Mouse (Mus musculus): ENCODE measurements around the gene Ubac1.
A peak's percentile ranks its signal among the peaks of the same experiment; 100 is the strongest.

Gene Ubac1

GRCm38 (mm10) chr2:26024138-26025075 is 2.9 kb upstream of the Ubac1 start:
- DNase-seq (ENCODE audit: low read depth, low spot score): peak; percentile 58

DNA sequence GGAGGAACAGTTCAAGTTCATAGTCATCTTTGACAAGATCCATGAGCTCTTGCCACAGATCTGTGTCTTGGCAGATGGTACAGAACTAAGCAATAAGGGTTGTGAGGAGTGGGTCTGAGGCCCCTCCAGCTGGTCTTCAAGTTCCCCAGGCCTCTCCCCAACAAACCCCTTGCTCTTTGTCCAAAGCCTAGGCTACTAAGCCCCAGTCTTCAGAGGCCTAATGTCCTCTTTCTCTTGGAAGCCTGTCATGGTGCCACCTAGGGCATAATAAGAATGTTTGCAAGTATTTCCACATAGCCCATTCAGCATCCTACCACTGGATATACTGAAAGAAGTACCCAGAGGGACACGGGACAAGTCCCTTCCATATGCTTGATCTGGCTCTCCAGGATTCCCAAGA is 1.1 kb upstream of the Ubac1 start:
- no peak for DNase-seq (ENCODE audit: low read depth, low spot score)

DNA sequence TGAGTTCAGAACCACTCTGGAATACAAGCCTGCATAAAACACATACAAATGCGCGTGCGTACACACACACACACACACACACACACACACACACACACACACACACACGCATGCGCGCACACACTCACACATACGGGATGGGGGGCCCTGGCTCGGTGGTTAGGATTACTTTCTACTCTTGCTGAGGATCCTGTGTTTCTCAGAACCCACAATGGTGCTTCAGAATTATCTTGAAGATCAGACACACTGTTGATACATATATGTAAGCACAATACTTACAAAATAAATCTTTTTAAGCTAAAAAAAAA is 665 bp upstream of the Ubac1 start:
- no peak for DNase-seq (ENCODE audit: low read depth, low spot score)

DNA sequence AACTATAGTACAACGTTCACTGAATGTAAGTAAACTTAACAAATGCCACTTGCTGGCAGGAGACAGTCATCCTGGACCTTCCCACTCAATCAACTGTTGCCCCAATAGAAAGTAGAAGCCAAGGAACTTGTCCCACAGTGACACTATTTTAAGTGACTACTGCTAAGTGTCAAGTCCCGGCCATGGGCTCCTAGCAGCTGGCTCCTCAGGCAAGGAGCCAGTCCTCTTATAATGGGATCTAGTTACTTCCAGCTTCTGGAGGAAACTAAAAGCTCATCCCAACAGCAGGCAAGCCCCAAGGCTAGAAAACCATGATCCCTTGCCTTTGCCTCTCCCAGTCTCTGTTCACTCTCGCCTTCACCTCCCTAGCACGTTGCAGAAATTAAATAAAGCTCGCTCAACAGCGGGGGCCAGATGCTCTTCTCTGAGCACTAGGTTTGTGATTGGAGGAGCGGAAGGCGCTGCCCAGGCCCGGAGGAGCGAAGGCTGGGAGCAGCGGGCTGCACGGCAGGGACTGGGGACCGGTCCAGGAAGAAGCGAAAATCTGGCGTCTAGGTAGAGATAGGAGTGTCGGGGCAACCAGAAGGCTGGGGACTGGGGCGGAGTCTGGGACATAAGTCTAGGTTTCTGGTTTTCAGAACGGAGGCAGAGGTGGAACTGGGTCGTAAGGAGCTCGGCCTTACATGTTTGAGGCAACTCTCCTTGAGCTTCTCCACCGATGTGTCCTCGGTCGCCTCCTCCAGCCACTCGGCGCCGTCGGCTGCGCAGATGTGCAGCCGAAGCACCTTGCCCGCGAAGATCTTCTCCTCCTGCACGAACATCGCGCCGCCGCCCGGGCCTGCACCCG is 610 bp downstream of the Ubac1 start:
- DNase-seq (ENCODE audit: low read depth, low spot score): peak; percentile 11

- DNase-seq (ENCODE audit: low read depth, low spot score): no peak
Observed at GRCm38 (mm10) chr2:26019923-26020322, 1.6 kb downstream of the Ubac1 start.

GRCm38 (mm10) chr2:26017326-26017725 is 4.2 kb downstream of the Ubac1 start:
- no peak for DNase-seq (ENCODE audit: low read depth, low spot score)

DNA sequence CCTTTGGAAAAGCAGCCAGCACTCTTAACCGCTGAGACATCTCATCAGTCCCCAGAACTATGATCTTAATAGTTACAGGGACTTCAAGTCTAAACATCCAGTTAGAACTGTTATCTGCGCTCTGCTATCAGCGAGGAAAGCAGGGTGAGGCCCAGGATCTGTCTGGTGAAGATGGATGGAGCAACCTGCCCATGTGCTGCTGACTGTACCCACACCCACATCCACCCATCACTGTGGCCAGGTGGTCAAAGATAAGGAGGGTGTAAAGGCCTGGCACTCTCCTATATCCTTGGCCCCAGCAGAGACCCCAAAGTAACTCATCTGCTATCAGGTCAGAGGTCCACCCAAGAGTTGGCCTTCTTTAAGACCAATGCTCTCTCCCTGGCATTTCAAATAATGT is 7.9 kb downstream of the Ubac1 start:
- no peak for DNase-seq (ENCODE audit: low read depth, low spot score)

GRCm38 (mm10) chr2:26011420-26011819 is 10.1 kb downstream of the Ubac1 start:
- DNase-seq (ENCODE audit: low read depth, low spot score): no peak

DNA sequence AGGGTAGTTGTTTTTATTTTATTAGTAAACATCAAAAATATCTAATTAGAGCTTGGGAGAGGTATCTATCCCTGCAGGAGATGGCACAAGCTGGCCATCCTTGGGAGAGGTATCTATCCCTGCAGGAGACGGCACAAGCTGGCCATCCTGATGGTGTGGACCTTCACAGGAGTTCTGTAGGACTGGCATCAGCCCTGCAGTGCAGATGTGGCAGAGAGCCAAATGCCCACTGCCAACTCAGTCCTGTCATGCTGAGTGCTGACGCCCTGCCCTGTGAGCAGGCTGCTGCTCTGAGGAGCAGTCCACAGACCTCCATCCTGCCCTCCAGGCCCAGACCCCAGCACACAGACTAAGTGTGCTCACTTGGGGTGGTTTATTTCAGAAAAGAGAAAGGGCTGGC is 19.5 kb downstream of the Ubac1 start:
- no peak for DNase-seq (ENCODE audit: low read depth, low spot score)

- no peak for DNase-seq (ENCODE audit: low read depth, low spot score)
Observed at GRCm38 (mm10) chr2:26001136-26001535, 20.4 kb downstream of the Ubac1 start.

DNA sequence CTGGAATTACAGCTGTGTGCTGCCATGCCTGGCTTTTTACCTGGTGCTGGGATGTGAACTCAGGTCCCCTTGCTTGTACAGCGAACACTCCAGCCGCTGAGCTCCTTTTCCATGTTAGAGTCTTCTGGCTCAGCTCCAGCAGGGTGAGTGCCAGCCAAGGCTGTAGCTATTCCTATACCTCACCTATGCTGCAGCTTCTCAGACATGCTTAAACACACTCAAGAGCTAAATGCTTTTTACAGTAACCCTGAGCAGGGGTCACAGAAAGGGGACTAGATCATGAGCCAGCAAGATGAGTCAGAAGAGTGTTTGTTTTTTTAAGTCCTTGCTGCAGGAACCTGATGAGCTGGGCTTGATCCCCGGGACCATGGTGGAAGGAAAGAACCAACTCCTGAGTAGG is 23.8 kb downstream of the Ubac1 start:
- DNase-seq (ENCODE audit: low read depth, low spot score): no peak

DNA sequence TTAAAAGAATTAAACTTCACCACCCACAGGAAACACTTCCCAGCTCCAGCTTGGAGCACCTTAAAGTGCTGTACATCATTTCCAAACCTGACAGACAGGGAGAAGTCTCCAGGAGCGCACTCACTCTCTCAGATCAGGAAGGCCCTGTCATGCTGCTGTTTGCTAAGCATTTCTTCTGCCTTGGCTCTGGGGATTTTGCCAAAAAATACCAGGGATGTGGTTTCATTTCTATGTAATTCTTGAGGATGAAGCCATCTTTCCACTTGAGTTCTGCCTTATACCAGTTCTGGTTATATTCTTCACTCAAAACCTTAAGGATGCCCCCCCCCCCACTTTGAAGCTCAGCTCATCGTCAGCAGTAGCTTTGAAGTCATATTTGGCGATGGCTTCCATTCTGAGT is 26.8 kb downstream of the Ubac1 start:
- no peak for DNase-seq (ENCODE audit: low read depth, low spot score)

DNA sequence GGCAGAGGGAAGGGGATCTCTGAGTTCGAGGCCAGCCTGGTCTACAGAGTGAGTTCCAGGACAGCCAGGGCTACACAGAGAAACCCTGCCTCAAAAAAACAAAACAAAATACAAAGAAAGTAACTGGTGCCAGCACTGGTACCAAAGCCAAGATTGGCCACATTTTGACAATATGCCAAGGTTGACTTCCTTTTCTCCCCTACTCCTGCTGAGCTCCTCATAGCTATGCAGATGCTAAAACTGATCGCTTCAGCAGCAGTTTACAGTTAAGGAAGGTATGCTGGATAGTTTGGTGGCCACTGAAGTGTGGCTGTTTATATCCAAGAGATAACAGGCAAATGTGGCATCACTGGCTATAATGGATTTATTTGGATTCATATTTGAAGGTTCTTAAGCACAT is 29.3 kb downstream of the Ubac1 start:
- no peak for DNase-seq (ENCODE audit: low read depth, low spot score)

DNA sequence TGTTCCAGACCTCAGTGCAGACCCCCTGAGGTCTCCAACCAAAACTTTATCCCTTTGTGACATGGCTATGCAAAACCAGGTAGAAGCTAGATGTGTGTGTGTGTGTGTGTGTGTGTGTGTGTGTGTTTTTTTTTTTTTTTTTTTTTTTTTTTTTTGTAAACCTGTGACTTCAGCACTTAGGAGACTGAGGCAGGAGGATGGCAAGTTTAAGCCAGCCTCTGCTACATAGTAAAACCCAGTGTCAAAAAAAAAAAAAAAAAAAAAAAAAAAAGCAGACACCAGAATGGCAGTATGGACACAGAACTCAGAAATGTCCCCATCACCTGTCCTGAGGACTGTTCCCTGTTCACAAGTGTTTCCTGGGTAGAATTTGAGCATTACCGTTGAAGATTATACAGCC is 31.9 kb downstream of the Ubac1 start:
- DNase-seq (ENCODE audit: low read depth, low spot score): no peak

DNA sequence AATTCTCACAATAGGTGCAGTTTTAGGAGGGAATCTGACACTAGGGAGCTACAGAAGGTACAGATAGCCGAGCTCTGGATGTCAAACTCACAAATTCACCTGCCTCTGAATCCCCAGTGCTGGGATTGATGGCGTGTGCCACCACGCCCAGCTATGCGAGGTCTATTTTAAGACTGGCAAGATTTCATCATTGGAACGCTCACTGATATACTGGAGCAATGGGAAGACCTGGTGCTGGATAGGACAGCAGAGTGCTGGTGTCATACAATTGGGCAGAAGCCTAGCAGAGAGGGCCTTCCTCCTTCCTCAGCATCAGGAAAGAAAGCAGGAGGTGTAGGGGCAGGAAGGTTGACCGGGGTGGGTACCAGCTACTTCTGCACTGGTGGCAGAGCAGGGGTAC is 33.7 kb downstream of the Ubac1 start:
- DNase-seq (ENCODE audit: low read depth, low spot score): no peak

DNA sequence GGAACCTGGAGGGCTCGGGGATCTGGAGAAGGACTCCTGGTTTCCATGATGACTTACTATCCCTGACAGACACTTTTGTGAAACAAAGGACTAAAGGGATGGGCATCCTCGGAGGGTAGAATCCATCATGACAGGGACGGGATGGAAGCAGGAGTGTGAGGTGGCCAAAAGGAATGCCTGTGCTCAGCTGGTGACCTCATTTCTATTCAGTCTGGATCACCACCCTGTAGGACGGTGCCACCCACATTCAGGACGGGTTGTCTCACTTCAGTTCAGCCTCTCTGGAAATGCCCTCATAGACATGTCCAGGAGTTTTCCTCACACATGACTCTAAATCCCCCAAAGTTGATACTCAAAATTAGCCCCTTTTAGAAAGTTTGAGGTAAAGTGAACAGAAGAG is 34.9 kb downstream of the Ubac1 start:
- no peak for DNase-seq (ENCODE audit: low read depth, low spot score)

- peak; percentile 99 for DNase-seq (ENCODE audit: low read depth, low spot score)
Observed at GRCm38 (mm10) chr2:25983159-25983907, 38.2 kb downstream of the Ubac1 start, which contains the start of gene Camsap1. Gene Camsap1, minus strand, starts transcription at chr2:25983282.

GRCm38 (mm10) chr2:25982426-25983091 is 39.0 kb downstream of the Ubac1 start:
- DNase-seq (ENCODE audit: low read depth, low spot score): peak; percentile 11

GRCm38 (mm10) chr2:25982052-25982425 is 39.5 kb downstream of the Ubac1 start:
- DNase-seq (ENCODE audit: low read depth, low spot score): peak; percentile 1

DNA sequence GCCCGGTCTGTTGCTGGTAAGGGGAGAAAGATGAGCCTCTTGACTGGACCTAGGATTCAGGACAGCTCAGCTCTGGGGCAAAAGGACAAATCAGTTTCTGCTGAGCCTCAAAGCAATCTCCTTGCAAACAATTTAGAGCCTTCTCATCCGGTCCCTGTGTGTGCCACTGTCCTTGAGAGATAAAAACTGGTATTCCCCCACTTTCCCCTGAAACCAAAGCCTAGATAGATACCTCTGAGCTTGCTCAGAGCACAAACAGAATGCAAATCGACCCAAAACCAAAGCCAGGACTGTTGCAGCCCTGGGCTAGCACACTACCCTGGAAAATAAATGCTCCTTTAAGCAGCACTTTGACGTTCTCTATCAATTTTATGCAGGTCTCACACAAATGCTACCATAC is 42.5 kb downstream of the Ubac1 start:
- DNase-seq (ENCODE audit: low read depth, low spot score): no peak

- DNase-seq (ENCODE audit: low read depth, low spot score): no peak
Observed at GRCm38 (mm10) chr2:25977587-25978239, 43.8 kb downstream of the Ubac1 start.
